Mouse (Mus musculus) liver, adult (tissue): ENCODE data around the gene Odr4.

Experiments used
- GATA4 ChIP-seq: IDR thresholded peaks from 2 replicates; pipeline ENCODE4 v1.6.1; 2014; ENCODE audit warnings: mild to moderate bottlenecking, low read length; ENCODE audit not compliant: insufficient replicate concordance

Gene Odr4

GRCm38 (mm10) chr1:150384138-150384537 is 8.7 kb downstream of the Odr4 start:
- TF ChIP-seq GATA4, result no peak

- no peak for TF ChIP-seq GATA4
Observed at GRCm38 (mm10) chr1:150374247-150374646, 18.6 kb downstream of the Odr4 start.

GRCm38 (mm10) chr1:150372895-150373294 is 20.0 kb downstream of the Odr4 start:
- TF ChIP-seq GATA4, result no peak

GRCm38 (mm10) chr1:150360864-150361263 is 32.0 kb downstream of the Odr4 start:
- TF ChIP-seq GATA4, result no peak

GRCm38 (mm10) chr1:150335111-150335510 is 57.8 kb downstream of the Odr4 start:
- no peak for TF ChIP-seq GATA4

GRCm38 (mm10) chr1:150319205-150319604 is 73.7 kb downstream of the Odr4 start, which contains the start of gene Pdc:
Gene Pdc, plus strand, starts transcription at chr1:150319417.
- TF ChIP-seq GATA4, result no peak
